Mouse (Mus musculus) right cerebral cortex, postnatal 36 days (tissue): Measurements from ENCODE around the gene Cdhr4.

Experiments
- DNase-seq, 2 experiments: peaks; one replicate each; pipeline ENCODE4 v3.0.0; 2022; ENCODE audit warnings: low spot score in 2 of 2, mixed read lengths in 1 of 2

Cdhr4 gene

DNA sequence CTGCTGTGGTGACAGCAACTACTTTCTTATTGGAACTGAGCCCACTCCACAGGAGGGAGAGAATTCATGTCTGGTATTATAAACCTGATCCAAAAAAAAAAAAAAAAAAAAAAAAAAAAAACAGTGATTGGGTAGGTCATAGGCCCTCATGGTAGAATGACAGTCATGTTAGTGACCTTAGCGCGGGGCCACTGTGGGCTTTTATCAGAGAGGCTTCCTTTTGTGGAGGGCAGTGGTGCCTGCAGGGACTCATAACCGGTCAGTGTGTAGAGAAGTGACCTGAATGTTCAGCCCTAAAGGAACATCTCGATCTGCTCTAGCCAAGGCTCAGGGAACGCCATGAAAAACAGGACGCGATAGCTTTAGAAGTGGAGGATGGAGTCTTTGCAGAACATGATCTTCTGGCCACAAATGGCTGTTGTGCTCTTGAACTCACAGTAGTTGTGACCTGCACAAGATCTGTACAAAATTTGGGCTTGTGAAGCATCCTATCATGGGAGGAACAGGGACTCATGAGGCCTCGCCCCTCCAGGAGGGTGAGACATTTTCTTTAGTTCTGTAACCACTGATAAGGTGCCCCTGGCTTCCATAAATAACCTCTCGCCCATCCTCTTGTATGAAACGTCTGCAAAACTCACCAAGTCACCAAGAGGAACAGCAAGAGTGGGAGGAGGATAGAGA is 17.7 kb upstream of the Cdhr4 start:
- DNase-seq: no peak

DNA sequence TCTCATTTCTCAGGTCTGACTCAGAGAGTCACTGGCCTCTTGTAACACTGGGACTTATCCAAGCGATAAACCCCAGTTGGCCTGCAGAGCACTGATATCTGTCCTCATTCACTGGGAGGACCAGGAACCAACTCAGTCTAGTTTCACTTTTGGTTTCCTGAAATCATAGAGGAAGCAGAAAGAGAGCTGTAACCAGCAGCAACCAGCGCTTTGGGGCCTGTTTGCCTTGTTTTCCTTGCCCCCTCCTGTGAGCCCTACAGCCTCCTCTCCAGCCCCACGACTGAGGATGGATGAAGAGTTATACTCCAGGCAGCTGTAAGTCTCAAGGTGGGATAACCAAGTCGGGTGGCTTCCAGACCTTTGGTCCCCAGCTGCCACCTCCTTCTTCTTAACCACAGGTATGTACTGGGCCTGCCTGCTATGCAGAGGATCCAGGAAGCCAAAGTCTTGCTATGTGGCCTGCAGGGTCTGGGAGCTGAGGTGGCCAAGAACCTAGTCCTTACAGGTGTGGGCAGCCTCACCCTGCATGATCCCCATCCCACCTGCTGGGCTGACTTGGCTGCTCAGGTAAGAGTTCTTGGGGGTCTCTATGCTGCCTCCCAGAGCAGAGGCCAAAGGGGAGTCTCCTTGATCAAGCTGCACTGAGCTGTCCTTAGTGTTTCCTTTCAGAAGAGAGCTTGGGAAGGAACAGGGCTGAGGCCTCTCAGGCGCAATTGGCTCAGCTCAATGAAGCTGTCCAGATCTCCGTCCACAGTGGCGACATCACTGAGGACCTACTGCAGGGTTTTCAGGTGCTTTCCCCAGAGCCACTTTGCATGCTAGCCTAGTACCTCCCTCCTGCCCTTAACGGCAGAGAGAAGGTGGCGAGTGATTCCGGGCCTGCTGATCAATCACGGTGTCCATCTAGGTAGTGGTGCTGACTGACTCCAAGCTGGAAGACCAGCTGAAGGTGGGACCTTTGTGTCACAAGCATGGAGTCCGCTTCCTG is 16.6 kb upstream of the Cdhr4 start, which contains the start of gene Uba7:
Uba7 (plus strand) TSS at position 107 of the 988 bp plus-strand sequence.
- DNase-seq: no peak

DNA sequence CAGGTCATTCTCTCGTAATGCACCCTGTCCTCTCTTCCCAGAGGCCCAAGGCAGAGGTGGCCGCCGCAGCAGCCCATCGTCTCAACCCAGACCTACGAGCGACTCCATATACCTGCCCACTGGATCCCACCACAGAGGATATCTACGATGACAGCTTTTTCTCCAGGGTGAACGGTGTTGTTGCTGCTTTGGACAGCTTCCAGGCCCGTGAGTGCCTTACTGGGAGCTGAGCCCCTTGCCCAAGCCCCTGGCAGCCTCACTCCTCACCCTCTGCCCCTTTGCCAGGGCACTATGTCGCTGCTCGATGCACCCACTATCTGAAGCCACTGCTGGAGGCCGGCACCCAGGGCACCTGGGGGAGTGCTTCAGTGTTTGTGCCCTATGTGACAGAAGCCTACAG is 13.5 kb upstream of the Cdhr4 start:
- DNase-seq: no peak

DNA sequence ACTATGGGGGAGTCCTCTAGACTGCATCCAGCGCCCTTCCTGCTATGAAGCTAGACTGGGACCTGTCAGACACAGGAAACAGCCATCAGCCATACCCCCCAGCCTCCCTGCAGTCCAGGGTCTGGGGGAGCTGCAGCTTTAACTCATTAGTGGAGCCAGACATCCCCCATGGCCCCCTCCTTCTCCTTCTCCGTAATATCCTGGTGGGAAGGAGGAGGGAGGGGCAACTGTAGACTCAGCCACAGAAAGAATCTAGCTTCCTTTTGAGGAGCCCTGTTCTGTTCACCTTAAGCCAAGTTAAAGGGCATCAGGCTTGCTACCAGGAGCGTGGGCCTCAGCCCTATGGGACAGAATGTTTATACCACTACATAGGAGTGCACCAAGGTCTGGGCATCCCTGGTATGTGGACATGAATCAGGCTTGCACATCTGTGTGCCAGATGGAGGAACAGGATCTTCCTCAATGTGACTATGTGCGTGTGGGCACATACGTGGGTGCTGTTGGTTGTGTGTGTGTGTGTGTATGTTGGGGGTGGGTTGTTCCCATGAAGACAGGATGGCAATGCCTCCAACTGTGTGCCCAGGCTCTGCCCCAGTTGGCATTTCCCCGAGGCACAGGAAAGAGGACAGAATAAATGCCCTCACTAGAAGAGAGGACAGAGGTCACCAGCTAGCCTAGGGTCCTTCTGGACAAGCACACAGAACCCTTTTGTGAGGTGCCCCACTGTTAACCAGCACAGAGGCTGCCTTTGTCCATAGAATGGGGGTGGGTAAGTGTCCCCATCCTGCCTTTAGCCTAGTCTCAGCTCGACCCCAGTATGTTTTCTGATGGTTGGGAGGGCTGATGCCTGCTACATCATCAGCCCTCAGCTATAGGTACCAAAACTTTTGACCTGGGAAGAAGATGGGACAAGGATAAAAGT is 10.4 kb upstream of the Cdhr4 start:
- DNase-seq: no peak

DNA sequence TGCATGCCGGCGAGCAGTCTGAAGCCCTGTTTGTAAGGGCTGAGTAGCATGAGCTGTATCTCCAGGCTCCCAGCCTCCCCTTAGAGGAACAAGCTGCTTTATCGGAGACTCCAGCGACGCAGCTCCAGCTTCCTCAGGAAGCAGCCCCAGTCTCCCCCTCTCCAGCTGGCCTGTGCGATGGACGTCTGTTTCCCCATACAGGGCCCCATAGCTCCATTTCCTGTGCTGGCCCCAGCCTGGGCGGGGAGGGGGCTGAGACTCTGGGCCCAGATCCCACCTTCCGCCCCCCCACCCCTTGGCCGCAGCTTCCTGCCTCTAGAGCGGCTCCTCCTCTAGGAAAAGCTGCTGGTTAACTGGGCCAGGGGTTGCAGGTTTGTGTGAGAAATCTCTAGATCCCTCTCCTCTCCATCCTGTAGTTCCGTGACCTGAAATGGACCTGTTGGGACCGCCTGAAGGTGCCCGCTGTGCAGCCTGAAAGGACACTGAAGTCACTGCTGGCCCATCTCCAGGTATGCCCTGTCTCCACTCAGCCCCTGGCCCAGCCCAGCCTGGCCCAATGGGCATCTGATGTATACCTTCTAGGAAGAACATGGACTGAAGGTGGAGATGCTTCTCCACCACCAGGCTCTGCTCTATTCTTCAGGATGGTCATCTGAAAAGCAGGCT is 9.5 kb upstream of the Cdhr4 start, which contains the start of gene Gm20661:
Gm20661 (plus strand) TSS at position 378 of the 666 bp plus-strand sequence.
- DNase-seq: no peak

DNA sequence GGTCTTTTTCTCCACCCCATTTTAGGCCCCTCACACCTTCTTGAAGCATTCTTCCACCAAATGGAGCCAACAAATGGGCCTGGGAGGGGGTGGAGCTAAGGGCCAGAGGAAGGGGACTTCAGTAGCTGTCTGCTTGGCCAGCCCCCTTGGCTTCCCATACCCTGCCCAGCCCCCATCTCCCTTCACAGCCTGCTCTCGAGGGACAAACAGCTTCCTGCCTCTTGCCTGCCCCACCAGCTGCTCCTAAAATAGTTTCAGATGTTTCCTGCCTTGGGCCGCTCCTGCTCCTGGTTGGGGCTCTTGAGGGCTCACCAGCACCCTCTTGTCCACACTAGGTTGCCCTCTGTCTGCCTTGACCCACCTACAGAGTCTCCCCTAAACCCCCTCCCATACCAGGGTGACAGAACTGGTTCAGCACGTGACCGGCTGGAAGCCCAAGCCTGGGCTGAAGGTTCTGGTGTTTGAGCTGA is 8.8 kb upstream of the Cdhr4 start:
- DNase-seq: no peak

DNA sequence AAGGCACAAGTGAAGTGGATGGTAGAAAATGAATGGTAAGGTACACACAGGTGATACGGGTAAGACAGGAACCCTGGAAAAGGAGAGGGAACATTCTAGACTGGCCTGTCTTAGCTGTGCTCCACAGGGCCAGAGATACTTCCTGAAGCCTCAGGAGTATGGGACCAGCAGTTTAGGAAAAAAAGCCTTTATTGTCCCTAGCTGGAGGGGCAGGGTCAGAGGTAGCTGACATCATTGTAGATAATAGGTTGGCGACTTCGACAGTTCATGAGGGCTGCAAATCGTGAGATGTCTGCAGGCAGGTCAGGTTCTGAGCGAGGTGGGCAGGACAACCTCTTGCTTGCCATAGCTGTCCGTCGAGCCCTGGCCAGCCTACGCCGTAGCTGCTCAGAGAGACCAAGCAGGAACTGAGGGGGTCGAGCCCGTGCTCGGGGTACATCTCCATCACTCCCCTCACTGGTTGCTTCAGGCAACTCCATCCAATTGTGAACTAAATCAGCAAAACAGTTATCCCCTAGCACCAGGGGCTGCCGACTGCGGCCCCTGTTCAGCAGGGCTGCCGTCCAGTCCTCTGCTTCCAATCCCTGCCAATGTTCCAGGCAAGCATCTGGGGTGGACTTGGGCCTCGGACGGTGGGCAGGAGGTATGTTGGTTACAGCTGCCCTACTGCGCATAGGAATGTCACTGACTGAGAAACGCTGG is 8.1 kb upstream of the Cdhr4 start:
- DNase-seq: no peak

DNA sequence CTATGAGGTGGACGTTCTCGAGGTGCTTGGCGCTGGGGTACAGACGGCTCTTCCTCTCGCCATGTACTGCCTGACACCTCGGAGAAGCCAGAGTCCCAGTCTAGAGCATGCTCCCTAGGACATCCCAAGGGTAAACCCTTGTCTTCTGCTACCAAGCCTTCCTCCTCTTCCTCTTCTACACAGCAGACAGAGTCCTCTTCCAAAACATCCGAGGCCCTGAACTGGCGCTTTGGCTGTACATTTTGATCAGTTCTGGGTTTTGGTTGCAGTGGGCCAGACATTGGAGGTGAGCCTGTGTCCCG is 7.6 kb upstream of the Cdhr4 start:
- no peak for DNase-seq

DNA sequence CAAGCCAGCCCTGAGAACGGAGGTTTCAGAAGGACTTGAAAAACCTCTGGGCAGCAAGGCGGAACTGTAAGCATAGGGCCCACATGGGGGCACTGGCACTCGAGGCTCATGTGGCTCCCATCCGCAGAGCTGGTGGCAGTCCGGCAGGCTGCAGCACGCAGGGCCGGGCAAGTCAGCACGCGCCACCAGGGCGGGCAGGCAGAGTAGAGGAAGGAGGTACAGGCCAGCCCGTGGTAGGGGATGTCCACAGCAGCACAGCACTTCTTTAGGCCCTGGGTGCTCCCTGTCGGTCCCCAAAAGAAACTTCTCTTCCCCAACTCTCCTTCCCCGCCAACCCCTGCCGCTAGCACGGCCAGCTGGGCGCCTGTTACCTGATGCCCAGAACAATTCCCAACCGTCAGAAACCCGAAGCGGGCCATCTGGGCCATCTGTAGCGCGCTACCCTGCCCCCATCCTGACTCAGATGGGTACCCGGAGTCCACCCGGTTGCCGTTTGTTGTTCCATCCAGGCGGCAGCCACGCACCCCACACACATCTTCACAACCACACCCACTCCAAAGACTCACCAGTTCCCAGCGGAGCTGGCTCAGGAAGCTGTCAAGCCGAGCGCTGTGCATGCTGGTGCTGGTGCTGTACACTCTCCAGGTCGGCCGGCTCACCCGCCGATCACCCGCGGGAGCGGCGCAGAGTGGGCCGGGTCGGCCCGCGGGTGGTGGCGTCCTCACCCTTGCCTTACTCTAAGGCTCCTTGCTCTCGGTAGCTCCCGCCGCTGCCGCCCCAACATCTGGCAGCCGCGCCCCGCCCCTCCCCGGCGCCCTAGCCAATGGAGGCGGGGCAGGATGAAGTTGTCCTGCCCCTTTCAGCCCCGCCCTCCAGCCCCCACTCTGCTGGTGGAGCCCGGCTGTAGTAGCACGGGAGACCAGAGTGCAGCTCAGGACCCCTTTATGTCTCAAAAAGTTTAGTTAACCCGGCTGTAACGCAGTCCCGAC is 6.9 kb upstream of the Cdhr4 start, which contains the start of gene Inka1:
Inka1 (minus strand) TSS at position 749 of the 989 bp plus-strand sequence.
- peak; percentile 77 to 78 for DNase-seq

DNA sequence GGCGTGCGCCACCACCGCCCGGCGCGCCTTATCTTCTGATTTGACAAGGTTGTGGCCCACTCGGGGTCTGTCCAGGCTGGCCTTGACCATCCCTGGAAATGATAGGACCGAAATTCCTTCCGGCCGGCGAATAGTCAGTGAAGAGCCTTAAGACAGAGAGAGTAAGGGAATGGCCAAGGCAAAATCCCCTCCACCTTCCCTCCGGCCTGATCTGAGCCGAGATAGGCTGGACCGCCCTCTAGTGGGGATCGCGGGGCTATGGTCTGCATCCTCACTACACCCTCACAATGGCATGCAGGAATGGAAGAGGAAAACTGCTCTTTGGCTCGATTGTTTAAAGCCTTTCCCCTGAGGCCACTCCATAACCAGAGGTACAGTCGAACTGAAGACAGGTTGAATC is 5.9 kb upstream of the Cdhr4 start:
- peak in 1 of 2 experiments; percentile 43 for DNase-seq

DNA sequence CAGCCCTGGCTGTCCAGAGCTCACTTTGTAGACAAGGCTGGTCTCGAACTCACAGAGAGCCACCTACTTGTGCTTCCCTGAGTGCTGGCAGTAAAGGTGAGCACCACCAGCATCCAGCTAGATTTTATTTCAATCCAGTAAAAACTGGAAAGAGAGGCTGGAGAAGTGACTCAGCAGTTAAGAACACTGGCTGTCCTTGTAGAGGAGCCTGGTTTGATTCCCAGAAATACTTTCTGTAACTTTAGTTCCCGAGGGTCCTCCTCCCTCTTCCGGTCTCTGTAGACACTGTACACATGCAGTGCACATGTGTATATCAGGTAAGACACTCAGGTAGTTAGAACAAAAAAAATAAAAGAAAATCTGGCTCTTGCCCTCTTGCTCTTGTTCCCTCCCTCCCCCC is 4.3 kb upstream of the Cdhr4 start:
- no peak for DNase-seq

DNA sequence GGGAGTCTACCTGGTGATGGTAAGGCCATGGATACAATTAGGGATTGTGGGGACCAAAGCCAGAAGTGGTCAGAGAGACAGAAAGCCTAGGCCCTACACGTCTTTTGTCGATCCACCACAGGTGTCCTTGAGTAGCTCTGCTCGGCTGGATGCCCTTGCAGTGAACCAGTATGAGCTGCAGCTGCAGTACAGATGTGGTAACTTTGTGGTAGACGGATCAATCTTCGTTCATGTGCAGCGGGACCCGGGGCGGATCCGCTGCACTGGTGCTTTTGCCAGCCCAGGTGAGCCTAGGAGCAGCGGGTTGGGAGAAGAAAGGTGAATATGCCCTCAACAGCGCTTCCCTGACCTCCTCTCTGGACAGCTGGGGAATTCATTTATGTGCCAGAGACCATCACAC is 716 bp downstream of the Cdhr4 start:
- no peak for DNase-seq

DNA sequence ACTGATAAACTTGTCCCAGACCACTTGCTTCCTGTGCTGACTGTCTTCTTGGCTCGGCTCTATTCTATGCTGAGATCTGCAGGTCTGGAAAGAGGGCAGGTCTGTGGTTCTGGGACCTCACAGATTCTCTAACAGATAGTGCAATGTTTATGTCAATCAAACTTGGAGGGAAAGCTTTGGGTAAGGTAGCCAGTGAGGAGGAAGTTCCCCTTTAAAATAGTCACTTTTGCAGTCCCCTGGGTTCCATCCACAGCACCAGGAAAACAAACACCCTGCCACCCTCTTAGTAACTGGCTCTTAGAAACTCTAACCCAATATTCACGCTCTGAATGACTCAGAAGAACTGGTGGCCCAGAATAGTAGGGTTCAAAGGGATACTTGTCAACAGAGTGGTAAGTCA is 2.2 kb downstream of the Cdhr4 start:
- DNase-seq: no peak

DNA sequence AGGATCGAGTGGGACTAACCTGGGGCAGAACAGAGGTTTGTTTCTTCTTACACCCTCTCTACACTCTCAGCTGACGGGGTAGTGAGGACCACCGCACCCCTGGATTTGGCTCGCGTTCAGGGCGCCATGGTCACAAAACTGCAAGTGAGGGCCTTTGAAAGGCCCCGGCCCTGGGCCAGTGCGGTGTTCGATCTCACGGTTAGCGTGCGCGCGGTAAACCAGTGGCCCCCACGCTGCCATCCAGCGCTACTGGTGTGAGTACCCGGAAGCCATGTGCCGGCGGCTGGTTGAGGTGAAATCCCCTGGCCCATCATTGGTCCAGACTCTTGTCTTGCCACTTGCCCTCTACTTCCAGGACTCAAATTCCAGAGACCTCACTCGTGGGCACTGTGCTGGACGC is 3.2 kb downstream of the Cdhr4 start:
- DNase-seq: no peak

DNA sequence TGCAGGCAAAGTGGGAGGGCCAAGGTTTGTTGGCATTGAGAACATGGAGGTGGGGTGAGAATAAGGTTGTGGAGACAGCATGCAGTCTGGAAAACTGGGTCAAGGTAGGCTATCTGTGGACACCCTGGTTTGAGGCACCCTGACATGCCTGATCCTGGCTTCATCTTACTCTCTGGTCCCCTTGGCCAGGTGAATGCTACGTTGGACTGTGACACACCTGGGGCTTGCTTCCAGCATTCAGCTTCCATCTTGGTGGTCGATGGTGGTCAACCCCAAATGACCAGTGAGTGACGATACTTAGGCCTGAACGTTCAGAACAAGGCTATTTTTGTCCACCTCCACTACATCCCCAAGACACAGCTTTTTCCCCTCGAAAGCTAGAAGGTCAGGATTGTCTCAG is 3.8 kb downstream of the Cdhr4 start, which contains the start of gene Gm20662:
Gm20662 (plus strand) TSS at position 301 of the 400 bp plus-strand sequence.
- DNase-seq: no peak

DNA sequence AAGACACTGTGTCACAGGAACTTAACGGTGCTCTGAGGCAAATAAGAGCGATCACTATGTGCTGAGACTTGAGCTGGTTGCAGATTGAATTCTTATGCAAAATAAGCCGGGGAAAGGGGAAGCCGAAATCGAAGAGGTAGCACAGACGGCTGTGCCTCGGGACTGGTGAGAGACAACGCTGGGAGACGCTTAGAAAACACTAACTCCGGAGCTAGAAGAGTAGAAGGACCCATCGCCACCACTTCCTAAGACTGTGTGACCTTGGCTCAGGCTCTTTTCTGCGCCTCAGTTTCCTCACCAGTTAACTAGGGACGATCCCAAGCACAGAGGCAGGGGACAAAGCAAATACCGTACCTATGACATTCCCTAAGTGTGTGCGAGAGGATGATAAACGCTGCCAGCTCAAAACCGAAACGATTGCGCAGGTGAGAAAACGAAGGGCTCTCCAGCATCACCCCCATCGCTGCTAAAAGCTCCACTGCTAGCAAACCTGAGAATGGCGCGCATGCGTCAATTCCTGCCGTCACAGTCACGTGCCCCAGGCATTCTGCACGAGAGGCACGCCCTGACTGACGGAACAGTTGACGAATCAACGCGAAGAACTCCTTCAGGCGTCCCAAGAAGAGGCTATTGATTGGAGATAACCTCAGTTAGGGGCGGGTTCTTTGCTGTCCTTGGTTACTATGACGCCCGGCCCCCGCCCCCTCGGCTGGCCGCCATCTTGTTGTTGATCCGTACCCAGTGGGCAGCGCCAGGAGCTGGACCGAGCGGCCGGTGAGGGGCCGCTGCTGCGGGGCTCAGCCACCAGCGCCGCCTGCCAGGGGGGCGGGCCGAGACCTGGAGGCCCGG is 9.8 kb downstream of the Cdhr4 start, which contains the start of gene Ip6k1:
Ip6k1 (plus strand) TSS at position 580 of the 849 bp plus-strand sequence.
- peak; percentile 100 for DNase-seq

DNA sequence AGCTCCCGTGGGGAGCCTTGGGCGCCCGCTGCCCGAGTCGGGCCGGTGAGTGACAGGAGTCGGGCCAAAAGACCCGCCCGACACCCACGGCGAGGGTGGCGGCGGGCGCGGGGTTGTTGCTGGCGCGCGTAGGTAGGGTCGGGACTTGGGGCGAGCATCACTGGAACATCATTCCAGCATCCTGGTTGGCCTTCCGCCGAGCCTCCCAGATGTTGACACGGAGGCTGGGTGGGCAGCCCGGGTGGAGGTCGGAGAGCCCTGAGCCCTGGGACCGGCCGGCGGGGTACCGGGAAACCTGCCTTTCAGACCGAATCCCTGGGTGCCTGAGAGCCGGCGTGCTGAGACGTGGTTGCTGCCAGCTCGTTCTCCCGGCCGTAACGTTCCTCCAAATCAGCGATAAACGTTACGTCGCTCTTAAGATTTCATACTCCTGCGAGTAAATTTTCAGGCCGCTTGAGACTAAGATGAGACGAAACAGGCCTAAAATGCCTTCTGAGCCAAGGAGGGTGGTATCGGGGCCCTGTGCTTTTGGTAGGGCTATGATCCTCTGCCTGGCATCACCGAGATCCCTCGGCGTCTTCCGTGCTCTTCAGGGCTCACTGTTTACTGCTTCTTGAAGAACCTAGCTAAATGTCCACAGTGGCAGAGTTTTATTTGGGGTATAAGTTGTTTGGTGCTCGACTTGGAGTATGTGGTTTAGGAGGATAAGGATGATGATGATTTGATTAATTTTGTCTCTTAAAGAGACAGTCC is 10.7 kb downstream of the Cdhr4 start:
- DNase-seq: no peak
